Mouse (Mus musculus): ENCODE results near the gene Skor1. TPM values are rescaled to one million over a fixed set of nuclear protein-coding genes. Genes with fewer than 3 reads are reported as not detected.
A peak's percentile ranks its signal among the peaks of the same experiment; 100 is the strongest.

Gene Skor1
- total RNA-seq, 1 experiment from 2014 or later: not detected

- ATAC-seq (replicated peaks in 1 of 2; ENCODE audit: insufficient read depth in 1 of 2, low FRiP score in 2 of 2, low TSS enrichment in 1 of 2, low read depth in 1 of 2, poor library complexity in 2 of 2, severe bottlenecking in 2 of 2): no peak
Observed at GRCm38 (mm10) chr9:63151949-63152348, 3.2 kb upstream of the Skor1 start.

- peak; percentile 72 to 76; a peak in 3 of 4 replicates for ATAC-seq (replicated peaks in 1 of 2; ENCODE audit: insufficient read depth in 1 of 2, low FRiP score in 2 of 2, low TSS enrichment in 1 of 2, low read depth in 1 of 2, poor library complexity in 2 of 2, severe bottlenecking in 2 of 2)
Observed at GRCm38 (mm10) chr9:63151072-63151870, 2.5 kb upstream of the Skor1 start.

GRCm38 (mm10) chr9:63150086-63150800 lies 1.5 kb upstream of the Skor1 start:
- no peak for ATAC-seq (replicated peaks in 1 of 2; ENCODE audit: insufficient read depth in 1 of 2, low FRiP score in 2 of 2, low TSS enrichment in 1 of 2, low read depth in 1 of 2, poor library complexity in 2 of 2, severe bottlenecking in 2 of 2)

DNA sequence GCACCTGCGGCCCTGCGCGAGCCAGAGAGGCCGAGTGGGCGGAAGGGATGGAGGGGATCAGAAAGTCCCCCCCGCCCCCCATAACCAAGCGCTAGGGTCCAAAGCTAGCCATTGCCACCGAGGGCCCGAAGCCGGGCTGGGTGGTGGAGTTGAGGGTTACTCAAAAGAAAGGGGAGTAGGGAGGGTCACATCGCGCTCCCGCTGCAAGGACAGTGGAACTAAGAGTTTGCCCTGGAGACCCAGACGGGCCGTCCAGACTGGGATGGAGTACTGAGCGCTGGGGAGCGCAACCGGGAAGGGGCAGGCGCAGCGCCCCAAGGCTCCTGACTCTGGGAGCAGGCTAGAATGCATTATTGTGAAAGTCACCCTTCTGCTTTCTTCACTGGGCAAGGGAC lies 608 bp upstream of the Skor1 start:
- ATAC-seq (replicated peaks in 1 of 2; ENCODE audit: insufficient read depth in 1 of 2, low FRiP score in 2 of 2, low TSS enrichment in 1 of 2, low read depth in 1 of 2, poor library complexity in 2 of 2, severe bottlenecking in 2 of 2): no peak

GRCm38 (mm10) chr9:63147786-63148409 lies 863 bp downstream of the Skor1 start:
- ATAC-seq (replicated peaks in 1 of 2; ENCODE audit: insufficient read depth in 1 of 2, low FRiP score in 2 of 2, low TSS enrichment in 1 of 2, low read depth in 1 of 2, poor library complexity in 2 of 2, severe bottlenecking in 2 of 2): no peak

DNA sequence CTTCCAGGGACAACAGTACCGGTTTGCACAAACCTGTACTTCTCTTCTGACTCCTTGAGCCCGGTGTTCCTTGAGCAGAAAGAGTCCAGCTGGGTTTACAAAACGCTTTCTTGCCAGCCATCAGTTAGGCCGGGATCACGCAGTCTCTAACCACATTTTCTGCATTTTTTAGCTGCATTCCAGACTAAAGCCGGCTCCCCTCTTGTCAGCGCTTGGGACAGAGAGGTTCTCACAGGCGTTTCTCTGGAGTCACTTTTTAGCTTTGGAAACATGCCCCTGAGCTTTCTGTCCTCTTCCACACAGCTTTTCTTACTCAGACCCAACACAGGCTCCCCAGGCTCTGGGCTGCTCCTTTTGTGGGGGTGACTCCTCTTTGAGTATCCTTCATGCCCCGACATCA lies 1.5 kb downstream of the Skor1 start:
- ATAC-seq (replicated peaks in 1 of 2; ENCODE audit: insufficient read depth in 1 of 2, low FRiP score in 2 of 2, low TSS enrichment in 1 of 2, low read depth in 1 of 2, poor library complexity in 2 of 2, severe bottlenecking in 2 of 2): no peak

DNA sequence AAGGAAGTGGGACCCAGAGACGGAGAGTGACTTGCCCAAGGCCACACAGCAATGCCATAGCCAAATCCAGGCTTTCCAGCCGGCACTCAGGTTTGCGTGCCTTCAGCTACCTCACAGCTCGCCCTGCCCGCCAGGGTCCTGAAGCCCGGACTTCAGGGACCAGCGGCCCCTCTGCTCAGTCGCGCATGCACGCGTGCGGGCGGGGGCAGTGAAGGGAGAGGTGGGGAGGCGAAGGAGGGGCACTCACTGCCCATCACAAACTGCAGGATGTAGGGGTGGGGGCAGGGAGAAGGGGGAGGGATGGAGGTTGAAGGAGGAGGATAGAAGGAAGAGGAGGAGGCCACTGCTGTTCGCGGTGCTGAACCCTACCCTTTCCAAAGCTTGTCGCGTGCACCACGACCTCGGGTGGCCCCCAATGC lies 1.9 kb downstream of the Skor1 start:
- no peak for ATAC-seq (replicated peaks in 1 of 2; ENCODE audit: insufficient read depth in 1 of 2, low FRiP score in 2 of 2, low TSS enrichment in 1 of 2, low read depth in 1 of 2, poor library complexity in 2 of 2, severe bottlenecking in 2 of 2)

DNA sequence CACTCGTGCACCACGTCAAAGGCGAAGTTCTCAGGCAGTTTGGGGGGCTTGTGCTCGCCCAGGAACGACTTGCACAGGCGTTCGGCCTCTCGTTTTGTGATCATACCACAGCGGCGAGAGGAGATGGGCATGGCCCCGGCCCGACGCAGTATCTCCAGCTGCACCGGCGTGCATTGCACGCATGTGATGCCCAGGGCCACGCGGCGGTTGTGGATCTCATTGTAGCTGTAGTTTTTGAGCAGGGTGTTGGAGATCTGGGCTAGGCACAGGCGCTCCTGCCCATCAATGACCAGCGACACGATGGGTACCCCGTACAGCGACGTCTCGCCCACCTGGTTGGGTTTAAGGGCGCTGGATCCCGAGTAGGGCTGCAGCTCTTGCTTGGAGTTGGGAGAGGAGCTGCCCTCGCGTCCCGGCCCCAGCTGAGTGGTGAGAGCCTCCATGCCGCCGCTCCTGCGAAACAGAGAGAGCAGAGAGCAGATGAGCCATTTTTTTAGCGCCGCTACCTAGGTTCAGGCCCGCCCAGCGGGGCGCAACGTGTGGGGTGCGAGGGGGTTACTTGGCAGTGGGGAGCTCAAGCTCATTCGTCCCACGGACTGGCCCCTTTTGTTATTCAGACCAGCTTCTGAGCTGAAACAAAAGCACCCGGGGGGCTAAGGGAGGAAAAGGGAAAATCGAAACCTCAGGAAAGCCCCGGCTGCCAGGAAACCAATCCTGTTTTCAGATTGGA lies 2.5 kb downstream of the Skor1 start:
- no peak for ATAC-seq (replicated peaks in 1 of 2; ENCODE audit: insufficient read depth in 1 of 2, low FRiP score in 2 of 2, low TSS enrichment in 1 of 2, low read depth in 1 of 2, poor library complexity in 2 of 2, severe bottlenecking in 2 of 2)

DNA sequence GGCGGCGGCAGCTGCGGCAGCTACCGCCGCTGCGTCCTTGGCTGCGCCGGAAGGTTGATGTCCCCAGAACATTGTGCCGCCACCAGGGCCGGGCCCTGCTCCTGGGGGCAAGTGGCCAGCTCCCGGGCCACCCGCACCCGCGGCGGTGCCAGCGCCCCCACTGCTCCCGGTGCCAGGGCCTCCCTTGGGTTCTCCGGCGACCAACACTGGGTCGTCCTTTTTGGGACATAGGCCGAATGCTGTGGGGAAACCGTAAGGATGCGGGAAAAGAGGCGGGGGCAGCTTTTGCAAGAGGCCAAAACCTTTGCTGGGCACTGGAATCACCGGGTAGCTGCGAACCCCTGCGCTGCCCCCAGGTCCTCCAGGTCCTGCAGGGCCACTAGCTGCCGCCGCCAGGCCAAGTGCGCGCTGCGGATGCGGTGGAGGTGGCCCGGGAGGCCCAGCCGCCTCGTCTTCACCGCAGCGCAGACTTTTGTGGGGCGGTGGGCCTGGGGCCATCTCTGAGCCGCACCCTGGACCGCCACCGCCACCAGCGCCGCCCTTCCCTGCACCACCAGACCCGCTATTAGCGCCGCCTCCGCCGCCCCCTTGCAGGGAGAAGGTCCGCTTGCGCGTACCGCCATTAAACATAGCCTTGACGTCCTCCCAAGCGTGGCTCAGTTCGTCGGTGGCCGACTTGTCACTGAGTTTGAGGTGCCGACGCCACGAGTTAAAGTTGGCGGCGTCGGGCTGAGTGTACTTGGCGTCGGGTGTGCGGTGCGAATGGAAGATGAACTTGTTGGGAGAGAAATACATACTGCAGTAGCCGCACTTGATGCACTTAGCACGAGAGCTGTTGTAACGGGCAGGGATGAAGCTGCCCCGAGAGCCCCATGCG lies 3.3 kb downstream of the Skor1 start:
- ATAC-seq (replicated peaks in 1 of 2; ENCODE audit: insufficient read depth in 1 of 2, low FRiP score in 2 of 2, low TSS enrichment in 1 of 2, low read depth in 1 of 2, poor library complexity in 2 of 2, severe bottlenecking in 2 of 2): no peak; a peak in 1 of 4 replicates

DNA sequence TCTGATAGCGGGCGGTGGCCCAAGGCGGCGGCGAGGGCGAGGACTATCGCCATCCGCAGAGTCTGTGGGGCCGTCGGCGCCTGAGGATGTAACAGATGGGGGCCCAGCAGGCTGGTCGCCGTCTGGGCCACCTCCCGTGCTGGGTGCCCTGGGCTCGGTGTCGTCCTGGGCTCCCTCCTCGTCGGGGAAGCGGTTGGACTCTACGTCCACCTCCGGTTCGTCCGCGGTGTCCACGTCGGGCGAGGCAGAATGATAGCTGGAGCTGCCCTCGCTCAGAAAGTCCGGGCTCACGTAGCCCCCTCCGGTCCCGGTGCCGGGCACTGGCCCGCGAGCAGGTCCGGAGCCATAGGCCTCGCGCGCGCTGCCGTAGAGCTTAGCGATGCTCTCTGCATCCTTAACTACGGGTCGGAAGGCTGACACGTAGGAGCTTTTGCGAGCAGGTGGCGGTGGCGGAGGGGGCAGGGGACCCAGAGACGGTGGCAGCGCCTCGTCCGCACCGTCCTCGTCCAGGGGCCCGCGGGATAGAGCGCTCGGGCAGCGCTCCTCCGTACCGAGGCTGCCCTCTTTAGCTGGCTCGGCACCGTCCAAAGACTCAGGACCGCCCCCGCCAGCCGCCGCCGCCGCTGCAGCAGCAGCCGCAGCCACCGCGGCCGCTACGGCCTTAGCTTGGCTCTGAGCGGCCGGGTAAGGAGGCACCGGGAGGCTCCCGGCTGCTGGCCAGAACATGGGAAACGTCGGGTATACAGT lies 4.1 kb downstream of the Skor1 start:
- ATAC-seq (replicated peaks in 1 of 2; ENCODE audit: insufficient read depth in 1 of 2, low FRiP score in 2 of 2, low TSS enrichment in 1 of 2, low read depth in 1 of 2, poor library complexity in 2 of 2, severe bottlenecking in 2 of 2): no peak

DNA sequence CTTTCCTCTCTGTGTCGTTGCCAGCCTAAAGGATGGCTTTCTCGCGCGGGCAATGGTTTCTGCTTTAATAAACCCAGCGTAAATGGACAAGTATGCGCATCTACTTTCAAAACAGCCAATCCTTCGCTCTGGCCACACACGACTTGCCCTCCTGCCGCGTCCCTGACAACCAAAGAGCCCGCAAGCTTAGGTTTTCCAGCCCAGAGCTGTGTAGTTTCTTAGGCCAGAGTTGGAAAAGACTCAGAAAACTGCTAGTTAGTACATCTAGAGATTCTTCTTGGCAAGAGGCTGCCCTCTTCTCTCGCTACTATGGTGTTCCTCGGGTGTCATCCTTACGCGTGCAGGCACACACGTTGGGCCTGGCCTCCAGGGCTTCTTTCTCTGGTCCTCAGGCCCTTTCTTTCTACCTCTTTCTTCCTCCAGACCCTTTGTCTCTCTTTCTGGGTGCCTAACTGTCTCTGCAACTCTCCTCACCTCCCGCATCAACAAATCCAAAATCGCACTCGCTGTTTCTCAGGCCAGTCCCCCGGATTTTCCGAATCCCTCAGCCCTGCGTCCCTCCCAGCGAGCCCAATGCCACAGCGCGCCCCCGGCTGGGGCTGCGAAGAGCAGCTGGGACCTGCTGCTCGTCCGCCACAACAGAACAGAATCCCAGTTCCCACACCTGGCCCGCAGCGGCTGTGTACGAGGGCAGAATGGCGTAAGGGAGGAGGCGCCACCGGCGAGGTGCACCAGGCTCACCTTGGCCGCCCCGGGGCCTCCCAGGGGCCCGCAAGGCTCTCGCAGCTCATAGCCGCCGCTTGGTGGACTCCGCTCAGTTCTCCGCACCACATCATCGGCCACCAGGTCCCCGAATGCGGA lies 4.9 kb downstream of the Skor1 start:
- ATAC-seq (replicated peaks in 1 of 2; ENCODE audit: insufficient read depth in 1 of 2, low FRiP score in 2 of 2, low TSS enrichment in 1 of 2, low read depth in 1 of 2, poor library complexity in 2 of 2, severe bottlenecking in 2 of 2): no peak

GRCm38 (mm10) chr9:63143227-63143626 lies 5.5 kb downstream of the Skor1 start:
- ATAC-seq (replicated peaks in 1 of 2; ENCODE audit: insufficient read depth in 1 of 2, low FRiP score in 2 of 2, low TSS enrichment in 1 of 2, low read depth in 1 of 2, poor library complexity in 2 of 2, severe bottlenecking in 2 of 2): no peak

DNA sequence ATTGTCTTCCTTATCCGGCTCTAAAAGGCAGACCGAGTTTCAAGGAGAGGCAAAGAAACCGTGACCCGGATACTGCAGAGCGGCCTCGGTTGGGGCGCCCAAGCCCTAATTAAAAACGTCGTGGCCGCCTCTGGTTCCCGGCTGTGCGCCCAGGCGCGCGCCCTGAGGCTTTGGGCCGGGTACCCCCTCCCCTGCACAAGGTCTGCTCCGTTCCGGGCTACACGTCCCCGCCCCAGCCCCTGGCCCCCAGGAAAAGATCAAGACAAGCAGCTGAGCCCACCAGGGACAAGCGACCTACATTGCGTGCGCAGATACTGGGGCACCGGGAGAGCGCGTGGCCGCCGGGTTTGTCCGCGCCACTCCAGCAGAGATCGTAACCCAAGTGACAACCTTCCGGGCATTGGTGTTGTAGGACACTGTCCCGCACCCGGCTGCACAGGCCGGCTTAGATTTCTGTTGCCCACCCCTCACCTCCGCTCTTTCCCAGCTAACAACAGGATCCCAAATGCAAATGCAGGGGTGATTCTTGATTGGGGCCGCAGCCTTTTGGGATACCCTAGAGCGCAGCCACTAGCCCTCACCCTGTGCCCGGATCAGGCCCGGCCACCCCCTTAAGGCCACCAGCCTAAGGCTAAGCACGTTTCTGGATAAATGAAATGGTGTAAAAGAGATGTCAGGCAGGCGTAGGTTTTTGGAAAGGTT lies 6.3 kb downstream of the Skor1 start:
- no peak for ATAC-seq (replicated peaks in 1 of 2; ENCODE audit: insufficient read depth in 1 of 2, low FRiP score in 2 of 2, low TSS enrichment in 1 of 2, low read depth in 1 of 2, poor library complexity in 2 of 2, severe bottlenecking in 2 of 2)

DNA sequence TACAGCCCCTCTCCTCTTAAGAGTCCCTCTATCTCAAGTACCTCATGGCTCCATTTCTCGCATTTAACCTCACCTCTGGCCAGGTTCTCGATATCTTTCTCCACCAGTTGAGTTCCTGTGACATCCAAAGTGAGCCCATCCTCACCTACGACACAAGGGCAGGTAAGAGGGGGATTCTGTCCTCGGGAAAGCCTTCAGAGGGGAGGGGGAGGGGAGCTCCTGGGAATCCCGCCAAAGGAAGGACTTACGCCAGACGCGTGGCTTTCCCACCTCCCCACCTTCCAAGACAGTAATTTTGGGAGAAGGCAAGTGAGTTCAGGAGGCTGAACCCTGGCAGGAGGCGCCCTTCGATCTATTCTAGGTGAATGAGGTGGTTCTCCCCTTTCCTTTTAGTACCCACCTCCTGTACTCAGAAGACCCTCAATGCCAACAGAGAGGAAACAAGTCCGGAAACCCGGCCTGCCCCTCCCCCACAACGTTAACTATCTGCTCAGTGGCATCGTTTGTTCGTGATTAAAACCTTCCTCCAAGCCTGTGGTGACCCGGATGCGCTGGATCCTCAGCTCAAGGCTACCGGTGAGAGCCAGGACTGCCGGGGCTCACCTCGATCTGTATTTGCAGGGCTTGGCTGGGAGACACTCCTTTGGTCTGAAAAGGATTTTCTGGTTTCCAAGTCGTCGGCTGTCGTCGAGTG lies 7.0 kb downstream of the Skor1 start:
- ATAC-seq (replicated peaks in 1 of 2; ENCODE audit: insufficient read depth in 1 of 2, low FRiP score in 2 of 2, low TSS enrichment in 1 of 2, low read depth in 1 of 2, poor library complexity in 2 of 2, severe bottlenecking in 2 of 2): no peak
